Mouse (Mus musculus) myocyte (in vitro differentiated cells): ENCODE measurements around the gene Ddx10.

ENCODE experiments used
- CEBPB ChIP-seq: IDR thresholded peaks from 2 replicates; pipeline ENCODE4 v1.6.1; 2011; ENCODE audit warnings: mild to moderate bottlenecking, moderate library complexity; ENCODE audit not compliant: poor library complexity, insufficient read depth, severe bottlenecking
- E2F4 ChIP-seq: IDR thresholded peaks from one replicate; pipeline ENCODE4 v1.6.1; 2011; ENCODE audit warnings: mild to moderate bottlenecking, control low read depth, moderate library complexity; ENCODE audit not compliant: insufficient read depth
- MAX ChIP-seq: IDR thresholded peaks from one replicate; pipeline ENCODE4 v1.6.1; 2011; ENCODE audit warnings: low read depth, mild to moderate bottlenecking, control low read depth
- MYOD1 ChIP-seq, 3 experiments: IDR thresholded peaks; one replicate each; pipeline ENCODE4 v1.6.1; 2011; ENCODE audit warnings: control low read depth in 2 of 3, low read depth in 2 of 3, mild to moderate bottlenecking in 2 of 3, moderate library complexity in 1 of 3; ENCODE audit not compliant: insufficient read length in 2 of 3, control insufficient read depth in 1 of 3
- MYOG ChIP-seq, 3 experiments: IDR thresholded peaks; one replicate each; pipeline ENCODE4 v1.6.1; 2011; ENCODE audit warnings: control low read depth in 2 of 3, low read depth in 2 of 3, mild to moderate bottlenecking in 2 of 3; ENCODE audit not compliant: insufficient read length in 2 of 3, control insufficient read depth in 1 of 3, insufficient read depth in 1 of 3
- POLR2A ChIP-seq: IDR thresholded peaks from one replicate; pipeline ENCODE4 v1.6.1; 2011; ENCODE audit warnings: low read depth, mild to moderate bottlenecking, control low read depth, moderate library complexity; ENCODE audit not compliant: insufficient read length
- POLR2AphosphoS2 ChIP-seq: IDR thresholded peaks from one replicate; pipeline ENCODE4 v1.6.1; 2011; ENCODE audit warnings: low read depth, control low read depth; ENCODE audit not compliant: insufficient read length
- REST ChIP-seq: IDR thresholded peaks from one replicate; pipeline ENCODE4 v1.6.1; 2011; ENCODE audit warnings: mild to moderate bottlenecking, control low read depth, moderate library complexity; ENCODE audit not compliant: insufficient read depth, insufficient read length
- TCF12 ChIP-seq: IDR thresholded peaks from one replicate; pipeline ENCODE4 v1.6.1; 2011; ENCODE audit warnings: mild to moderate bottlenecking, control low read depth; ENCODE audit not compliant: poor library complexity, insufficient read depth, severe bottlenecking
- TCF3 ChIP-seq: IDR thresholded peaks from one replicate; pipeline ENCODE4 v1.6.1; 2011; ENCODE audit warnings: low read depth, control low read depth; ENCODE audit not compliant: insufficient read length
- USF1 ChIP-seq: IDR thresholded peaks from one replicate; pipeline ENCODE4 v1.6.1; 2011; ENCODE audit warnings: low read depth, mild to moderate bottlenecking, control low read depth, moderate library complexity

GRCm38 (mm10) chr9:53272207-53272606 lies 24.4 kb upstream of the Ddx10 start:
- TF ChIP-seq USF1 (no peak), POLR2A (no peak), E2F4 (no peak), POLR2AphosphoS2 (no peak), TCF12 (no peak), MYOG (IDR thresholded peaks at IDR 0.05; ENCODE audit: control insufficient read depth in 1 of 3, insufficient read depth in 1 of 3, insufficient read length in 2 of 3, low read depth in 2 of 3) (no peak), MYOD1 (IDR thresholded peaks at IDR 0.05; ENCODE audit: control insufficient read depth in 1 of 3, insufficient read length in 2 of 3, low read depth in 2 of 3) (no peak), REST (no peak), MAX (no peak), TCF3 (no peak), CEBPB (no peak)
